Mouse (Mus musculus): Measurements from ENCODE around the gene Mboat7.

DNA sequence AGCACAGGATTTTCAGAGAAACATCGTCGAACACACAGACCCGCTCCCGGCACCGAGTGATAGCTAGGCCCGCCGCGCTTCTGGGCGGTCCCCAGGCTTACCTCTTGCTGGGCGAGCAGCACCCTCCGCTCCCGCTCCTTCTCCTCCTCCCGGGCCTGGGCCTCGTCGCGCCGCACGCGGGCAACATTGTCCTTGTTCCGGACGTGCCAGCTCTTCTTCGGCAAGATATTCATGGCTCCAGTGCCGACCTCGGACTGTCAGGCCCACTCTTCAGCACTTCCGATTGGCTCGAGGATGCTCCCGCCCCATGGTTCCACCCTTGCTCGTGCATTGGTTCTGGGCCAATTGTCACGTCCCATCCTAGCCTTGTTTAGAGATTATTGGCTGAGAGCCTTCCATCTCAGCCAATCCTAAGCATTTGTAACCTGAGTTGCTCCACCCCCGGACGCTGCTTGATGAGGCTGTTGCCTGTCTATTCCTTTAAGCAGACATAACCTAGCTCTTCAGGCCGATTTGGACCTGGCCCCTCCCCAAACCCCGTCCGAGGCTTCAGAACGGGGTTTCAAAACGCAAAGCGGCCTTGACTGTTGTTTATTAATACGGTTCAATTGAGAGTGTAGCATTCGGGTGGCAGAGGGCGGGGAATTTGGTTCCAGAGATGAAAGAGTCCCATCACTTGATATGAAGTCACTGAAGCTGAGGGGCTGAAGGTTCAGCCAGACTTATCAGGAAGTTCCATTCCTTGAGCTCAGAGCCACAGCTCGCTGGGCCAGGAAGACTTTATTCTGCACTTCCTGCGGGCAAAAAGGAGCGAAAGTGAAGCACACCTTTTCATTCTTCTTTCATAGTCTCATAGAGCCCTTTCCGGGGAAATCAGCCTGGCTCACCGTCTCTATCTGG, 27.9 kb downstream of the Mboat7 start, which contains the start of gene Leng1:
- TF ChIP-seq CTCF (IDR thresholded peaks at IDR 0.05; ENCODE audit: control insufficient read depth, insufficient read depth, insufficient read length) (no peak), USF1 (IDR thresholded peaks at IDR 0.05; ENCODE audit: low read depth) (no peak), MYOG (IDR thresholded peaks at IDR 0.05; ENCODE audit: control insufficient read depth, extremely low read depth, insufficient read length) (no peak), MAX (IDR thresholded peaks at IDR 0.05) (peak; percentile 54)

Data from C2C12 (cell line).